Mouse (Mus musculus) forebrain, postnatal 0 days (tissue): ENCODE results near the gene Scarb2. TPM values are rescaled to one million over a fixed set of nuclear protein-coding genes. Genes with fewer than 3 reads are reported as not detected.

Source experiments
- ATAC-seq: fragments of 200-750 bp; cut with Nextera tagmentation; 2 replicates; pipeline ENCODE4 v1.8.0; 2017; ENCODE audit warnings: mild to moderate bottlenecking, moderate library complexity
- DNase-seq: peaks from one replicate; pipeline ENCODE4 v3.0.0-alpha.2; 2015
- H3K27ac ChIP-seq: fragments of 300-500 bp; sonication (generic); 2 replicates; pipeline ENCODE4 v1.5.1; 2014; ENCODE audit warnings: low read depth, mild to moderate bottlenecking, antibody characterized with exemption, low read length, moderate library complexity, mixed read lengths
- H3K27me3 ChIP-seq: fragments of 300-500 bp; sonication (generic); 2 replicates; pipeline ENCODE4 v1.6.1; 2014; ENCODE audit warnings: mild to moderate bottlenecking, low read length, mixed read lengths; ENCODE audit not compliant: insufficient read depth
- H3K36me3 ChIP-seq: fragments of 300-500 bp; sonication (generic); 2 replicates; pipeline ENCODE4 v1.6.1; 2014; ENCODE audit warnings: mild to moderate bottlenecking, moderate library complexity; ENCODE audit not compliant: insufficient read depth
- H3K4me1 ChIP-seq: fragments of 300-500 bp; sonication (generic); 2 replicates; pipeline ENCODE4 v1.6.1; 2014; ENCODE audit warnings: antibody characterized with exemption; ENCODE audit not compliant: insufficient read depth
- H3K4me2 ChIP-seq: fragments of 300-500 bp; sonication (generic); 2 replicates; pipeline ENCODE4 v1.6.1; 2014; ENCODE audit warnings: low read depth, mild to moderate bottlenecking, moderate library complexity
- H3K4me3 ChIP-seq: fragments of 300-500 bp; sonication (generic); 2 replicates; pipeline ENCODE4 v1.5.1; 2014; ENCODE audit warnings: low read depth, low read length, mixed read lengths
- H3K9ac ChIP-seq: fragments of 300-500 bp; sonication (generic); 2 replicates; pipeline ENCODE4 v1.6.1; 2014; ENCODE audit warnings: mild to moderate bottlenecking
- H3K9me3 ChIP-seq: fragments of 300-500 bp; sonication (generic); 2 replicates; pipeline ENCODE4 v1.6.1; 2016; ENCODE audit warnings: low read length
- CTCF ChIP-seq: sonication (generic); IDR thresholded peaks from 2 replicates; pipeline ENCODE4 v1.5.1; 2016; ENCODE audit warnings: antibody characterized with exemption, control low read depth, low read depth
- WGBS: fragments of 180-500 bp; shearing (Covaris S2); extraction: QIAGEN DNeasy Blood & Tissue Kit; methylation state at CpG from one replicate; pipeline ENCODE4 v1.1.7; 2014; 5-methylcytosine and 5-hydroxymethylcytosine counted together
- polyA plus RNA-seq: library from polyadenylated mRNA; unstranded; fragments of >200 nt; fragmentation: Nextera tagmentation; extraction: Ambion mirVana; gene quantifications from 2 replicates; pipeline ENCODE4 v1.2.1, GENCODE M21; 2015
- total RNA-seq: library from RNA; depleted of rRNA; stranded (reverse); fragments of >200 nt; gene quantifications from 2 replicates; pipeline ENCODE4 v1.2.3, GENCODE M21; 2014; rRNA removed

The Scarb2 gene
- total RNA-seq (123 and 149 TPM in 2 replicates), polyA plus RNA-seq (19.4 and 23.1 TPM in 2 replicates)

DNA sequence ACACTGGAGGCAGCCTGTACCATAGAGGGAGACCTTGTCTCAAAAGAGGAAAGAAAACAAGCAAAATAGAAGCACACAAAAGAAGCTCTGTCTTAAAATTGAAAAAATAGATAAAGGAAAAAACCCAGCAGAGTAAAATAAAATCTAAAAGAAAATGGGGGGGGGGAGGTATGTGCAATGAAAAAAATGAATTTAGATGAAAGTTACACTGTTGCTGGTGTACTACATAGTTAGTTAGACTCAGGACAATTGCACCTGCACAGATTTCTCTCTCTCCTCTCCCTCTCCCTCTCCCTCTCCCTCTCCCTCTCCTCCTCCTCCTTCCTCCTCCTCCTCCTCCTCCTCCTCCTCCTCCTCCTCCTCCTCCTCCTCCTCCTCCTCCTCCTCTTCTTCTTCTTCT is at the start of gene Scarb2:
Scarb2 (minus strand) TSS at position 101 of the 400 bp plus-strand sequence.
- Histone ChIP-seq H3K27ac (peak within 1 kb of the TSS; percentile 97), H3K4me2 (peak within 1 kb of the TSS; percentile 66), H3K4me1 (peaks cover 15% of the 10 kb centered on the region; the same call in 1 of the 2 replicates), H3K9me3 (no peaks in the 10 kb centered on the region), H3K36me3 (no peaks in the 10 kb centered on the region), H3K9ac (peak within 1 kb of the TSS; percentile 93), H3K27me3 (no peaks in the 10 kb centered on the region), H3K4me3 (peak within 1 kb of the TSS; percentile 84)
- DNase-seq (no peak), ATAC-seq (no peak)
- no peak for TF ChIP-seq CTCF

DNA sequence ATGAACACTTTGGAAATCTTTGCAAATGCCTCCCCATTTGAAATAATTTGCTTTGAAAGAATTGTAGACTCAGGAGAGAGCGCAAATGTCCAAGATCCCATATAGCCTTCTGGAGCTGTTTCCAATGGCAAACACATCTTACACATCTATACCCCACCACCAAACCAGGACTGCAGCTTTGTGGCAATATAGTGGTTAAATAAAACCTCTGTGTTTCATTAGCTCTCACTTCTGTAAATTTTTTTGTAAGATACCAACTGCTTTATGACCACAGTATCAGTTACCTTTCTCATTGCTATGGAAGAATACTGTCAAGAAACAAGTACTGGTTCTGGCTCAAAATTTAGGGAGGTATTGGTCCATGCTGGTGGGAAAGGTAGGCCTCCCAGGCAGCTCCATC is 49.3 kb upstream of the Scarb2 start:
- Histone ChIP-seq H3K4me1 (no peaks in the 10 kb centered on the region), H3K4me2 (no peak overlapping the region), H3K27me3 (no peaks in the 10 kb centered on the region), H3K27ac (no peak overlapping the region), H3K4me3 (no peak overlapping the region), H3K9ac (no peak overlapping the region), H3K36me3 (no peaks in the 10 kb centered on the region), H3K9me3 (no peaks in the 10 kb centered on the region)
- ATAC-seq (no peak), DNase-seq (no peak)
- WGBS: 100% methylated on average over 1 of the region's 1 CpGs
- no peak for TF ChIP-seq CTCF

DNA sequence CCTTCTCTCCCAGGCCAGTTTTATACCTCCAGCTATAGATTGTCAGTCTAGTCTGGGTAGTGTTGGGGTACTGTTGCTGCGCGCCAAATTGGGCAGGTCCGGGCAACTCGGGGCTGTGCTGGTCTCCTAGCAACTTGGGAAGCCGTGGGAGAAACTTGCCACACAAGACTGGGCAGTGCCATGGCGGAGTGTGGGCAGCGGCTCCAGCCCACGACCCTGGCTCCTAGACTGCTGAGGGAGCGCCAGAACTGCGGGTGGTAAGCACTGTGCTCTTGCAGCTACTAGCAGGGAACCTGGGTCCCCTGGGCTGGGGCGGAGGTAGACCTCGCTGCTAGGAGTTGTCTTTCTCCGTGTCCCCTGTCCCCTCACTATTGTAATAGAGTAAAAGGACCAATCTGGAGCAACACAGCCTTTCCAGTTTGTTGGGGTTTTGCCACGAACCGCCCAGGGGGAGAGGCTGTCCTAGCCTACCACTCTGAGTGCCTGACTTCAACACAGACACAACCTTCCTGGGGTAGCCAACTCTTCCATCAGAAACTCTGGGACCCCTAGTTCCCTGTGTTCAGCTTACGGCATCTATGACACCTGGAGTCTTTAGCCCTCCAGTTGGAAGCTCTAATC is 48.4 kb upstream of the Scarb2 start, which contains the start of gene Fam47e:
Fam47e (plus strand) TSS at position 179 of the 621 bp plus-strand sequence.
- Histone ChIP-seq H3K9ac (no peak within 1 kb of the TSS), H3K4me3 (no peak within 1 kb of the TSS), H3K27me3 (no peaks in the 10 kb centered on the region), H3K4me1 (no peaks in the 10 kb centered on the region), H3K4me2 (no peak within 1 kb of the TSS), H3K9me3 (no peaks in the 10 kb centered on the region), H3K36me3 (no peaks in the 10 kb centered on the region), H3K27ac (no peak within 1 kb of the TSS)
- WGBS: 60% methylated on average over 16 of the region's 16 CpGs
- DNase-seq (peak; percentile 35), ATAC-seq (peak; percentile 84)
- no peak for TF ChIP-seq CTCF

DNA sequence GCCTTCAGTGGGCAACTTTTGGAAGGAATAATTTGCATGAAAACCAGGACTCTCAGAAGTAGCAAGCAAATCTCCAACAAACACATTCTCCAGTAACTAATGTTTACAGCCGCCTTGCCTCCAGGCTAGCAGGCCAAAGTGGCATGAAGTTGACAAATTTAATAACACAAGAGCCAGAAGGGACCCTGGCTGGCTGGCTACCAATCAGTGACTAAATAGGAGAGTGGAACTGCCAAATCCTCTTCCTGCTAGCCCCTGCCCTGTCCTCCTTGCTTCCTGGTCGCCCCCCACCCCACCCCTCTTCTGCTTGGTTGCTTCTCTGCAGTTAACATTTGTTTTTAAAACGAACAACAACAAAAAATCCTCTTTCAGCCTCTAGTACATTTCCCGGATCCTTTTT is 47.8 kb upstream of the Scarb2 start:
- no peaks in the 10 kb centered on the region for H3K4me1 ChIP-seq
- no peak overlapping the region for H3K9ac ChIP-seq
- H3K4me2 ChIP-seq: no peak overlapping the region
- no peak overlapping the region for H3K27ac ChIP-seq
- H3K36me3 ChIP-seq: no peaks in the 10 kb centered on the region
- no peaks in the 10 kb centered on the region for H3K27me3 ChIP-seq
- H3K9me3 ChIP-seq: no peaks in the 10 kb centered on the region
- DNase-seq: peak; percentile 5
- ATAC-seq: no peak
- TF ChIP-seq CTCF: no peak
- 59% methylated on average over 4 of the region's 4 CpGs for WGBS
- H3K4me3 ChIP-seq: no peak overlapping the region

DNA sequence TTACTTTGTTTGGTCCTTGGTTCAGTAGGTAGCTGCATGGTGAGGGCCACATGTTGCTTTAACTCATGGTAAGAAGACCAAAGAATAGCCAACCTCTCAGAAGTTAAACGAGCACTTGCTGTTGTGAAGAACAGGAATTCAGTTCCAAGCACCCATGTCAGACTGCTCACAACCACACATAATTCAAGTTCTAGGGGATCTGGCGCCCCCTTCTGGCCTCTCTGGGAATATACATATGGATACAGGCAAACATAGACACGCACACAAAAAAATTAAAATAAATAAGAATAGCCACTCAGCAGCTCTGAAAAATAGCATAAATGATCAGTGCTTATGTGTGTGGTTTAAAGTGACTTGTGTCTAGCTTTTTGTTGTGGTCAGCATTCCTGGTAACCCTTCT is 47.3 kb upstream of the Scarb2 start:
- H3K4me1 ChIP-seq: no peaks in the 10 kb centered on the region
- DNase-seq (no peak), ATAC-seq (no peak)
- no peak overlapping the region for H3K27ac ChIP-seq
- no peak overlapping the region for H3K4me3 ChIP-seq
- TF ChIP-seq CTCF: peak; percentile 14; the same call in 1 of the 2 replicates
- WGBS: 68% methylated on average over 3 of the region's 3 CpGs
- no peak overlapping the region for H3K9ac ChIP-seq
- H3K4me2 ChIP-seq: no peak overlapping the region
- H3K27me3 ChIP-seq: no peaks in the 10 kb centered on the region
- H3K9me3 ChIP-seq: no peaks in the 10 kb centered on the region
- no peaks in the 10 kb centered on the region for H3K36me3 ChIP-seq

DNA sequence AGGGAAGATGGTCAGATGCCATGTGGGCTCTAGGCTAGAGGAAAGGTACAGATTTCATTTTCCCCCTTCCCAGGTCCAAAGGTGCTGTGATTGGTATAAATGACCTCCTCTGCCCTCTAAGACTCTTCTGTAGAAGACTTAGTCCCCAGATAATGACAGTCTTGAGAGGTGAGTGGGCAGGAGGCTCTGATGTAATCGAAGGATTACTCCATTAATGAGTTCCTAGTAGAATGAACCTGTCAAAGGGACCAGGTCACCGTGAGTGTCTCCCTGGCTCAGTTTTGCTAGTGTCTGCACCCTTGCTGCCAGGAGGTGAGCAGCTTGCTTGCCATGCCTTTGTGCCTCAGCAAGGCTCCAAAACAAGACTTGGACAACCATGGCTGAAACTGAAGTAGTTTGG is 46.0 kb upstream of the Scarb2 start:
- Histone ChIP-seq H3K4me3 (no peak overlapping the region), H3K36me3 (no peaks in the 10 kb centered on the region), H3K4me1 (no peaks in the 10 kb centered on the region), H3K9ac (no peak overlapping the region), H3K4me2 (no peak overlapping the region), H3K27ac (no peak overlapping the region), H3K27me3 (no peaks in the 10 kb centered on the region), H3K9me3 (no peaks in the 10 kb centered on the region)
- TF ChIP-seq CTCF: no peak
- no peak for DNase-seq
- WGBS: 88% methylated on average over 2 of the region's 2 CpGs
- no peak for ATAC-seq

DNA sequence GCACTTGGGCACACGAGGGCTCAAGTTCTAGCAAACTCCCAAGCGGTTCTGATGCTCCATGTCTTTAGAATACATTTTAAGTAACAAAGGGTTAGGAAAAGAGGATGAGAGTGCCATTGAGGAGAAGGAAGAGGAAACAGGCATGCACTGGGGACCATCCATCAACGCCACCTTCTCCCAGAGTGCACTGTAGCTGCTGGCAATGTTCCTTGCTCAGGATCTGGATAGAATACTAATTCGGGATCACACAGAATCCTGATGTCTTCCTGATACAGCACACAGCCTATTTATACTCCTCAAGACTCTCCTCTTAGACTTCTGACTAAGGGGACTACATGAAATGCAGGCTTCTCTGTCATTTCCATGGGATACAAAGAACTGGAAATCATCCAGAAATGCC is 33.1 kb upstream of the Scarb2 start:
- no peaks in the 10 kb centered on the region for H3K27me3 ChIP-seq
- no peak overlapping the region for H3K4me2 ChIP-seq
- no peak overlapping the region for H3K4me3 ChIP-seq
- H3K9ac ChIP-seq: no peak overlapping the region
- no peak overlapping the region for H3K27ac ChIP-seq
- ATAC-seq (no peak), DNase-seq (no peak)
- TF ChIP-seq CTCF: no peak
- no peaks in the 10 kb centered on the region for H3K9me3 ChIP-seq
- whole genome bisulfite sequencing: 76% methylated on average over 4 of the region's 4 CpGs
- no peaks in the 10 kb centered on the region for H3K36me3 ChIP-seq
- H3K4me1 ChIP-seq: no peaks in the 10 kb centered on the region
